Mouse (Mus musculus) liver, embryonic 12.5 days (tissue): ENCODE data around the gene Gpr55. TPM values are rescaled to one million over a fixed set of nuclear protein-coding genes. Genes with fewer than 3 reads are reported as not detected.

Source experiments
- ATAC-seq: fragments of 200-750 bp; cut with Nextera tagmentation; 2 replicates; pipeline ENCODE4 v1.8.0; 2017; ENCODE audit warnings: moderate number of reproducible peaks, mild to moderate bottlenecking, moderate library complexity
- H3K27ac ChIP-seq: fragments of 300-500 bp; sonication (generic); 2 replicates; pipeline ENCODE4 v1.5.1; 2016; ENCODE audit warnings: mild to moderate bottlenecking
- H3K27me3 ChIP-seq: fragments of 300-500 bp; sonication (generic); replicated peaks from 2 replicates; pipeline ENCODE4 v1.6.1; 2016; ENCODE audit warnings: mild to moderate bottlenecking, moderate library complexity
- H3K36me3 ChIP-seq: fragments of 300-500 bp; sonication (generic); 2 replicates; pipeline ENCODE4 v1.6.1; 2016; ENCODE audit warnings: mild to moderate bottlenecking, moderate library complexity
- H3K4me1 ChIP-seq: fragments of 300-500 bp; sonication (generic); 2 replicates; pipeline ENCODE4 v1.6.1; 2016
- H3K4me2 ChIP-seq: fragments of 300-500 bp; sonication (generic); 2 replicates; pipeline ENCODE4 v1.6.1; 2016; ENCODE audit warnings: mild to moderate bottlenecking, moderate library complexity
- H3K4me3 ChIP-seq: fragments of 300-500 bp; sonication (generic); 2 replicates; pipeline ENCODE4 v1.5.1; 2016; ENCODE audit warnings: mild to moderate bottlenecking, moderate library complexity
- H3K9ac ChIP-seq: fragments of 300-500 bp; sonication (generic); 2 replicates; pipeline ENCODE4 v1.6.1; 2016; ENCODE audit warnings: mild to moderate bottlenecking, moderate library complexity
- H3K9me3 ChIP-seq: fragments of 300-500 bp; sonication (generic); replicated peaks from 2 replicates; pipeline ENCODE4 v1.6.1; 2016; ENCODE audit warnings: mild to moderate bottlenecking, moderate library complexity
- WGBS: fragments of 180-500 bp; shearing (Covaris S2); methylation state at CpG from one replicate; pipeline ENCODE4 v1.1.7; 2016; ENCODE audit not compliant: insufficient replicate concordance; 5-methylcytosine and 5-hydroxymethylcytosine counted together
- polyA plus RNA-seq: library from polyadenylated mRNA; unstranded; fragments of >200 nt; fragmentation: Nextera tagmentation; extraction: Ambion mirVana; gene quantifications from 2 replicates; pipeline ENCODE4 v1.2.1, GENCODE M21; 2016

Gpr55 gene
- polyA plus RNA-seq, 1 experiment from 2014 or later: not detected

- WGBS: 40% methylated on average over 7 of the region's 7 CpGs
- Histone ChIP-seq H3K27me3 (no peaks in the 10 kb centered on the region), H3K36me3 (no peaks in the 10 kb centered on the region), H3K27ac (no peak overlapping the region), H3K4me1 (no peaks in the 10 kb centered on the region), H3K9ac (no peak overlapping the region), H3K4me3 (no peak overlapping the region), H3K4me2 (no peak overlapping the region), H3K9me3 (no peaks in the 10 kb centered on the region)
- no peak for ATAC-seq
These were observed 21.0 kb upstream of the Gpr55 start for GRCm38 (mm10) chr1:85981738-85982357.

GRCm38 (mm10) chr1:85977709-85978108 lies 16.9 kb upstream of the Gpr55 start:
- H3K4me1 ChIP-seq: no peaks in the 10 kb centered on the region
- no peaks in the 10 kb centered on the region for H3K36me3 ChIP-seq
- H3K9me3 ChIP-seq: no peaks in the 10 kb centered on the region
- H3K27ac ChIP-seq: no peak overlapping the region
- H3K4me3 ChIP-seq: no peak overlapping the region
- WGBS: 25% methylated on average over 3 of the region's 3 CpGs
- H3K27me3 ChIP-seq: no peaks in the 10 kb centered on the region
- H3K4me2 ChIP-seq: no peak overlapping the region
- no peak overlapping the region for H3K9ac ChIP-seq
- ATAC-seq: no peak

GRCm38 (mm10) chr1:85973468-85973877 lies 12.7 kb upstream of the Gpr55 start:
- Histone ChIP-seq H3K9me3 (no peaks in the 10 kb centered on the region), H3K36me3 (no peaks in the 10 kb centered on the region), H3K9ac (no peak overlapping the region), H3K4me2 (no peak overlapping the region), H3K4me3 (no peak overlapping the region), H3K4me1 (no peaks in the 10 kb centered on the region), H3K27me3 (no peaks in the 10 kb centered on the region), H3K27ac (no peak overlapping the region)
- no peak for ATAC-seq
- 54% methylated on average over 2 of the region's 2 CpGs for WGBS

GRCm38 (mm10) chr1:85972341-85972740 lies 11.5 kb upstream of the Gpr55 start:
- 48% methylated on average over 3 of the region's 3 CpGs for WGBS
- Histone ChIP-seq H3K27ac (no peak overlapping the region), H3K9me3 (no peaks in the 10 kb centered on the region), H3K4me3 (no peak overlapping the region), H3K9ac (no peak overlapping the region), H3K36me3 (no peaks in the 10 kb centered on the region), H3K4me1 (no peaks in the 10 kb centered on the region), H3K4me2 (no peak overlapping the region), H3K27me3 (no peaks in the 10 kb centered on the region)
- no peak for ATAC-seq

- Histone ChIP-seq H3K36me3 (no peaks in the 10 kb centered on the region), H3K9me3 (no peaks in the 10 kb centered on the region), H3K27me3 (no peaks in the 10 kb centered on the region), H3K4me2 (no peak overlapping the region), H3K4me3 (no peak overlapping the region), H3K4me1 (no peaks in the 10 kb centered on the region), H3K9ac (no peak overlapping the region), H3K27ac (no peak overlapping the region)
- ATAC-seq: no peak
- 69% methylated on average over 3 of the region's 3 CpGs for WGBS
These were observed 10.3 kb upstream of the Gpr55 start for GRCm38 (mm10) chr1:85971070-85971469.

- Histone ChIP-seq H3K9ac (no peak overlapping the region), H3K4me1 (no peaks in the 10 kb centered on the region), H3K9me3 (no peaks in the 10 kb centered on the region), H3K4me2 (no peak overlapping the region), H3K4me3 (no peak overlapping the region), H3K36me3 (no peaks in the 10 kb centered on the region), H3K27ac (no peak overlapping the region), H3K27me3 (no peaks in the 10 kb centered on the region)
- 75% methylated on average over 1 of the region's 1 CpGs for WGBS
- ATAC-seq: no peak
These were observed 8.7 kb upstream of the Gpr55 start for GRCm38 (mm10) chr1:85969519-85969918.

GRCm38 (mm10) chr1:85969081-85969480 lies 8.3 kb upstream of the Gpr55 start:
- ATAC-seq: no peak
- H3K4me2 ChIP-seq: no peak overlapping the region
- H3K36me3 ChIP-seq: no peaks in the 10 kb centered on the region
- H3K27me3 ChIP-seq: no peaks in the 10 kb centered on the region
- H3K9me3 ChIP-seq: no peaks in the 10 kb centered on the region
- H3K27ac ChIP-seq: no peak overlapping the region
- WGBS: 50% methylated on average over 1 of the region's 1 CpGs
- no peak overlapping the region for H3K4me3 ChIP-seq
- H3K4me1 ChIP-seq: no peaks in the 10 kb centered on the region
- H3K9ac ChIP-seq: no peak overlapping the region

- Histone ChIP-seq H3K9ac (no peak overlapping the region), H3K4me3 (no peak overlapping the region), H3K27ac (no peak overlapping the region), H3K4me1 (0 out of 2 replicates have a peak, but pooled peaks cover 2% of the 10 kb centered on the region), H3K36me3 (no peaks in the 10 kb centered on the region), H3K9me3 (no peaks in the 10 kb centered on the region), H3K27me3 (no peaks in the 10 kb centered on the region), H3K4me2 (no peak overlapping the region)
- 51% methylated on average over 3 of the region's 3 CpGs for WGBS
- no peak for ATAC-seq
These were observed 5.0 kb upstream of the Gpr55 start for GRCm38 (mm10) chr1:85965856-85966255.

- Histone ChIP-seq H3K9ac (no peak overlapping the region), H3K36me3 (no peaks in the 10 kb centered on the region), H3K4me1 (peaks cover 26% of the 10 kb centered on the region; the same call in 1 of the 2 replicates), H3K4me2 (no peak overlapping the region), H3K27me3 (no peaks in the 10 kb centered on the region), H3K27ac (no peak overlapping the region), H3K9me3 (no peaks in the 10 kb centered on the region), H3K4me3 (no peak overlapping the region)
- 25% methylated on average over 3 of the region's 3 CpGs for WGBS
- no peak for ATAC-seq
These were observed 1.3 kb upstream of the Gpr55 start for GRCm38 (mm10) chr1:85962081-85962480.

GRCm38 (mm10) chr1:85959889-85960276 lies 924 bp downstream of the Gpr55 start:
- Histone ChIP-seq H3K27ac (no peak overlapping the region), H3K9ac (no peak overlapping the region)
- peak; percentile 25; the same call in 1 of the 2 replicates for ATAC-seq

GRCm38 (mm10) chr1:85959129-85959888 lies 1.5 kb downstream of the Gpr55 start:
- no peaks in the 10 kb centered on the region for H3K36me3 ChIP-seq
- H3K27me3 ChIP-seq: no peaks in the 10 kb centered on the region
- H3K4me2 ChIP-seq: no peak overlapping the region
- peaks cover 26% of the 10 kb centered on the region; the same call in 1 of the 2 replicates for H3K4me1 ChIP-seq
- no peak overlapping the region for H3K4me3 ChIP-seq
- no peaks in the 10 kb centered on the region for H3K9me3 ChIP-seq
- H3K27ac ChIP-seq: no peak overlapping the region
- WGBS: 57% methylated on average over 6 of the region's 6 CpGs
- ATAC-seq: no peak
- no peak overlapping the region for H3K9ac ChIP-seq

More at GRCm38 (mm10) chr1:85959889-85960276, 924 bp downstream of the Gpr55 start:
- Histone ChIP-seq H3K27me3 (no peaks in the 10 kb centered on the region), H3K9me3 (no peaks in the 10 kb centered on the region), H3K4me2 (no peak overlapping the region), H3K4me1 (peaks cover 26% of the 10 kb centered on the region; the same call in 1 of the 2 replicates), H3K4me3 (no peak overlapping the region), H3K36me3 (no peaks in the 10 kb centered on the region)
- 42% methylated on average over 2 of the region's 2 CpGs for WGBS

- Histone ChIP-seq H3K9ac (no peak overlapping the region), H3K9me3 (no peaks in the 10 kb centered on the region), H3K27ac (no peak overlapping the region), H3K4me2 (no peak overlapping the region), H3K4me3 (no peak overlapping the region), H3K36me3 (no peaks in the 10 kb centered on the region), H3K4me1 (peaks cover 26% of the 10 kb centered on the region; the same call in 1 of the 2 replicates), H3K27me3 (no peaks in the 10 kb centered on the region)
- WGBS: 47% methylated on average over 9 of the region's 9 CpGs
- ATAC-seq: no peak
These were observed 2.7 kb downstream of the Gpr55 start for GRCm38 (mm10) chr1:85957942-85958619.
